Mouse (Mus musculus): ENCODE results near the gene Cxcl15. TPM values are rescaled to one million over a fixed set of nuclear protein-coding genes. Genes with fewer than 3 reads are reported as not detected.
"Not testable (repeated sequence)": the region's sequence is repeated elsewhere in the genome, so short reads cannot be mapped to it uniquely, and the experiment has no call there.

Gene Cxcl15
- polyA plus RNA-seq, 1 experiment from 2014 or later: not detected

- ATAC-seq (replicated peaks; ENCODE audit: low FRiP score) (no peak), DNase-seq (ENCODE audit: low spot score) (no peak)
- H3K9me3 ChIP-seq (ENCODE audit: control insufficient read depth, low read length): no peaks in the 10 kb centered on the region
- H3K4me3 ChIP-seq (ENCODE audit: low read depth, low read length): no peak overlapping the region
- H3K4me2 ChIP-seq: no peak overlapping the region
- H3K27me3 ChIP-seq (replicated peaks; ENCODE audit: control insufficient read depth, insufficient read depth, low read length): no peaks in the 10 kb centered on the region
- H3K4me1 ChIP-seq (replicated peaks; ENCODE audit: control insufficient read depth, insufficient read depth, low read length): no peaks in the 10 kb centered on the region
- H3K27ac ChIP-seq (ENCODE audit: low read depth, low read length): no peak overlapping the region
- no peaks in the 10 kb centered on the region for H3K36me3 ChIP-seq (ENCODE audit: control insufficient read depth, insufficient read depth, low read length)
- no peak overlapping the region for H3K9ac ChIP-seq (ENCODE audit: low read depth, low read length)
These were observed 25.4 kb downstream of the Cxcl15 start for GRCm38 (mm10) chr5:90819756-90820155.

GRCm38 (mm10) chr5:90832145-90832767 lies 37.9 kb downstream of the Cxcl15 start:
- no peak overlapping the region for H3K4me2 ChIP-seq
- no peaks in the 10 kb centered on the region for H3K4me1 ChIP-seq (replicated peaks; ENCODE audit: control insufficient read depth, insufficient read depth, low read length)
- H3K27me3 ChIP-seq (replicated peaks; ENCODE audit: control insufficient read depth, insufficient read depth, low read length): no peaks in the 10 kb centered on the region
- no peaks in the 10 kb centered on the region for H3K36me3 ChIP-seq (ENCODE audit: control insufficient read depth, insufficient read depth, low read length)
- H3K4me3 ChIP-seq (ENCODE audit: low read depth, low read length): no peak overlapping the region
- no peak overlapping the region for H3K9ac ChIP-seq (ENCODE audit: low read depth, low read length)
- H3K27ac ChIP-seq (ENCODE audit: low read depth, low read length): no peak overlapping the region
- ATAC-seq (replicated peaks; ENCODE audit: low FRiP score) (no peak), DNase-seq (ENCODE audit: low spot score) (no peak)
- H3K9me3 ChIP-seq (ENCODE audit: control insufficient read depth, low read length): no peaks in the 10 kb centered on the region
- 64% methylated on average over 11 of the region's 11 CpGs for WGBS

- ATAC-seq (replicated peaks; ENCODE audit: low FRiP score): no peak
- WGBS: 84% methylated on average over 8 of the region's 8 CpGs
These were observed 38.5 kb downstream of the Cxcl15 start for GRCm38 (mm10) chr5:90832768-90833388.

GRCm38 (mm10) chr5:90834436-90834835 lies 40.1 kb downstream of the Cxcl15 start:
- H3K9ac ChIP-seq (ENCODE audit: low read depth, low read length): no peak overlapping the region
- H3K9me3 ChIP-seq (ENCODE audit: control insufficient read depth, low read length): no peaks in the 10 kb centered on the region
- H3K27me3 ChIP-seq (replicated peaks; ENCODE audit: control insufficient read depth, insufficient read depth, low read length): no peaks in the 10 kb centered on the region
- H3K27ac ChIP-seq (ENCODE audit: low read depth, low read length): no peak overlapping the region
- H3K4me3 ChIP-seq (ENCODE audit: low read depth, low read length): no peak overlapping the region
- no peak for ATAC-seq (replicated peaks; ENCODE audit: low FRiP score)
- 83% methylated on average over 4 of the region's 4 CpGs for WGBS
- H3K4me2 ChIP-seq: no peak overlapping the region
- H3K4me1 ChIP-seq (replicated peaks; ENCODE audit: control insufficient read depth, insufficient read depth, low read length): no peaks in the 10 kb centered on the region
- H3K36me3 ChIP-seq (ENCODE audit: control insufficient read depth, insufficient read depth, low read length): no peaks in the 10 kb centered on the region
- DNase-seq (ENCODE audit: low spot score): no peak

More at GRCm38 (mm10) chr5:90832768-90833388, 38.5 kb downstream of the Cxcl15 start:
- no peak overlapping the region for H3K27ac ChIP-seq (ENCODE audit: low read depth, low read length)
- no peaks in the 10 kb centered on the region for H3K27me3 ChIP-seq (replicated peaks; ENCODE audit: control insufficient read depth, insufficient read depth, low read length)
- H3K9me3 ChIP-seq (ENCODE audit: control insufficient read depth, low read length): no peaks in the 10 kb centered on the region
- no peak overlapping the region for H3K4me2 ChIP-seq
- no peak overlapping the region for H3K4me3 ChIP-seq (ENCODE audit: low read depth, low read length)
- H3K36me3 ChIP-seq (ENCODE audit: control insufficient read depth, insufficient read depth, low read length): no peaks in the 10 kb centered on the region
- H3K9ac ChIP-seq (ENCODE audit: low read depth, low read length): no peak overlapping the region
- no peaks in the 10 kb centered on the region for H3K4me1 ChIP-seq (replicated peaks; ENCODE audit: control insufficient read depth, insufficient read depth, low read length)
- DNase-seq (ENCODE audit: low spot score): no peak

- no peak for DNase-seq (ENCODE audit: low spot score)
- Histone ChIP-seq H3K27me3 (replicated peaks; ENCODE audit: control insufficient read depth, insufficient read depth, low read length) (no peaks in the 10 kb centered on the region), H3K4me2 (no peak overlapping the region), H3K27ac (ENCODE audit: low read depth, low read length) (no peak overlapping the region), H3K9ac (ENCODE audit: low read depth, low read length) (no peak overlapping the region), H3K36me3 (ENCODE audit: control insufficient read depth, insufficient read depth, low read length) (no peaks in the 10 kb centered on the region), H3K4me1 (replicated peaks; ENCODE audit: control insufficient read depth, insufficient read depth, low read length) (no peaks in the 10 kb centered on the region), H3K9me3 (ENCODE audit: control insufficient read depth, low read length) (no peaks in the 10 kb centered on the region), H3K4me3 (ENCODE audit: low read depth, low read length) (no peak overlapping the region)
- WGBS: 68% methylated on average over 5 of the region's 5 CpGs
- ATAC-seq (replicated peaks; ENCODE audit: low FRiP score): no peak
These were observed 44.2 kb downstream of the Cxcl15 start for GRCm38 (mm10) chr5:90838582-90838981.

- WGBS: 75% methylated on average over 7 of the region's 7 CpGs
- Histone ChIP-seq H3K36me3 (ENCODE audit: control insufficient read depth, insufficient read depth, low read length) (no peaks in the 10 kb centered on the region), H3K27ac (ENCODE audit: low read depth, low read length) (no peak overlapping the region), H3K4me2 (no peak overlapping the region), H3K9me3 (ENCODE audit: control insufficient read depth, low read length) (no peaks in the 10 kb centered on the region), H3K4me3 (ENCODE audit: low read depth, low read length) (no peak overlapping the region), H3K4me1 (replicated peaks; ENCODE audit: control insufficient read depth, insufficient read depth, low read length) (no peaks in the 10 kb centered on the region), H3K27me3 (replicated peaks; ENCODE audit: control insufficient read depth, insufficient read depth, low read length) (no peaks in the 10 kb centered on the region), H3K9ac (ENCODE audit: low read depth, low read length) (no peak overlapping the region)
- DNase-seq (ENCODE audit: low spot score) (no peak), ATAC-seq (replicated peaks; ENCODE audit: low FRiP score) (no peak)
These were observed 46.9 kb downstream of the Cxcl15 start for GRCm38 (mm10) chr5:90840902-90841869.

GRCm38 (mm10) chr5:90843891-90844290 lies 49.6 kb downstream of the Cxcl15 start:
- Histone ChIP-seq H3K4me1 (replicated peaks; ENCODE audit: control insufficient read depth, insufficient read depth, low read length) (no peaks in the 10 kb centered on the region), H3K4me2 (no peak overlapping the region), H3K36me3 (ENCODE audit: control insufficient read depth, insufficient read depth, low read length) (no peaks in the 10 kb centered on the region), H3K4me3 (ENCODE audit: low read depth, low read length) (no peak overlapping the region), H3K27ac (ENCODE audit: low read depth, low read length) (no peak overlapping the region), H3K27me3 (replicated peaks; ENCODE audit: control insufficient read depth, insufficient read depth, low read length) (no peaks in the 10 kb centered on the region), H3K9me3 (ENCODE audit: control insufficient read depth, low read length) (no peaks in the 10 kb centered on the region), H3K9ac (ENCODE audit: low read depth, low read length) (no peak overlapping the region)
- ATAC-seq (replicated peaks; ENCODE audit: low FRiP score): no peak
- WGBS: 81% methylated on average over 3 of the region's 3 CpGs
- DNase-seq (ENCODE audit: low spot score): no peak

- not testable (repeated sequence) for DNase-seq (ENCODE audit: low spot score); H3K36me3 ChIP-seq (ENCODE audit: control insufficient read depth, insufficient read depth, low read length); H3K27ac ChIP-seq (ENCODE audit: low read depth, low read length); H3K4me1 ChIP-seq (replicated peaks; ENCODE audit: control insufficient read depth, insufficient read depth, low read length); H3K4me3 ChIP-seq (ENCODE audit: low read depth, low read length); H3K9me3 ChIP-seq (ENCODE audit: control insufficient read depth, low read length); H3K9ac ChIP-seq (ENCODE audit: low read depth, low read length); H3K27me3 ChIP-seq (replicated peaks; ENCODE audit: control insufficient read depth, insufficient read depth, low read length); H3K4me2 ChIP-seq; ATAC-seq (replicated peaks; ENCODE audit: low FRiP score)
- 86% methylated on average over 7 of the region's 7 CpGs for WGBS
These were observed 55.8 kb downstream of the Cxcl15 start for GRCm38 (mm10) chr5:90850096-90850495.

All from liver, embryonic 11.5 days (tissue).